Mouse (Mus musculus) bone marrow, adult 2 months (tissue): Measurements from ENCODE around the gene Apol8.
"Not testable (repeated sequence)": the region's sequence is repeated elsewhere in the genome, so short reads cannot be mapped to it uniquely, and the experiment has no call there.

Experiments used
- CTCF ChIP-seq: fragments of 200-500 bp; IDR thresholded peaks from 2 replicates; pipeline ENCODE4 v1.5.1; 2011; ENCODE audit warnings: low read length, control low read depth; ENCODE audit not compliant: control insufficient read depth, insufficient read depth
- POLR2A ChIP-seq: fragments of 200-500 bp; IDR thresholded peaks from 2 replicates; pipeline ENCODE4 v1.6.1; 2011; ENCODE audit warnings: low read depth, mild to moderate bottlenecking, control low read depth, low read length, borderline replicate concordance; ENCODE audit not compliant: control insufficient read depth

GRCm38 (mm10) chr15:77732851-77733250, 24.0 kb downstream of the Apol8 start:
- TF ChIP-seq CTCF, POLR2A: not testable (repeated sequence)
